Mouse (Mus musculus): ENCODE measurements at regions not wholly inside any gene's neighbourhood (a gene's known extent, or its start where the extent isn't known, plus 50 kb on each side); places are given as distances from the start of the nearest gene placed in this dataset.

- no peak for DNase-seq (ENCODE audit: low spot score)
These were observed 353.0 kb downstream of the Nucb2 start for GRCm38 (mm10) chr7:116857141-116857540.

GRCm38 (mm10) chr7:116857744-116858143 lies 353.6 kb downstream of the Nucb2 start:
- DNase-seq (ENCODE audit: low spot score), result no peak

- DNase-seq (ENCODE audit: low spot score), result no peak
These were observed 378.2 kb downstream of the Nucb2 start for GRCm38 (mm10) chr7:116882268-116882964.

GRCm38 (mm10) chr7:116893846-116894245 lies 389.7 kb downstream of the Nucb2 start:
- DNase-seq (ENCODE audit: low spot score), result no peak

GRCm38 (mm10) chr7:116915797-116916196 lies 411.6 kb downstream of the Nucb2 start:
- DNase-seq (ENCODE audit: low spot score), result no peak

- no peak for DNase-seq (ENCODE audit: low spot score)
These were observed 413.9 kb downstream of the Nucb2 start for GRCm38 (mm10) chr7:116917921-116918670.

GRCm38 (mm10) chr7:116946448-116946847 lies 434.3 kb upstream of the Xylt1 start:
- no peak for DNase-seq (ENCODE audit: low spot score)

GRCm38 (mm10) chr7:116959196-116959895 lies 421.4 kb upstream of the Xylt1 start:
- DNase-seq (ENCODE audit: low spot score), result no peak

- DNase-seq (ENCODE audit: low spot score), result no peak
These were observed 416.9 kb upstream of the Xylt1 start for GRCm38 (mm10) chr7:116963839-116964238.

GRCm38 (mm10) chr7:116991351-116991750 lies 389.4 kb upstream of the Xylt1 start:
- no peak for DNase-seq (ENCODE audit: low spot score)

GRCm38 (mm10) chr7:116992166-116992565 lies 388.6 kb upstream of the Xylt1 start:
- DNase-seq (ENCODE audit: low spot score), result no peak

- no peak for DNase-seq (ENCODE audit: low spot score)
These were observed 385.0 kb upstream of the Xylt1 start for GRCm38 (mm10) chr7:116995770-116996169.

- no peak for DNase-seq (ENCODE audit: low spot score)
These were observed 377.6 kb upstream of the Xylt1 start for GRCm38 (mm10) chr7:117003167-117003566.

GRCm38 (mm10) chr7:117018349-117018748 lies 362.4 kb upstream of the Xylt1 start:
- no peak for DNase-seq (ENCODE audit: low spot score)

- no peak for DNase-seq (ENCODE audit: low spot score)
These were observed 359.1 kb upstream of the Xylt1 start for GRCm38 (mm10) chr7:117021716-117022115.

GRCm38 (mm10) chr7:117044926-117045325 lies 335.9 kb upstream of the Xylt1 start:
- DNase-seq (ENCODE audit: low spot score), result no peak

GRCm38 (mm10) chr7:117049249-117049648 lies 331.5 kb upstream of the Xylt1 start:
- no peak for DNase-seq (ENCODE audit: low spot score)

GRCm38 (mm10) chr7:117065771-117066170 lies 315.0 kb upstream of the Xylt1 start:
- no peak for DNase-seq (ENCODE audit: low spot score)

GRCm38 (mm10) chr7:117090911-117091550 lies 289.7 kb upstream of the Xylt1 start:
- DNase-seq (ENCODE audit: low spot score), result no peak

GRCm38 (mm10) chr7:117092860-117093259 lies 287.9 kb upstream of the Xylt1 start:
- no peak for DNase-seq (ENCODE audit: low spot score)

- DNase-seq (ENCODE audit: low spot score), result no peak
These were observed 283.2 kb upstream of the Xylt1 start for GRCm38 (mm10) chr7:117097618-117098017.

- no peak for DNase-seq (ENCODE audit: low spot score)
These were observed 281.7 kb upstream of the Xylt1 start for GRCm38 (mm10) chr7:117099041-117099440.
